Mouse (Mus musculus): ENCODE measurements around the gene Tpt1.
A peak's percentile ranks its signal among the peaks of the same experiment; 100 is the strongest.
"Not testable (repeated sequence)": the region's sequence is repeated elsewhere in the genome, so short reads cannot be mapped to it uniquely, and the experiment has no call there.

The Tpt1 gene

GRCm38 (mm10) chr14:75844111-75844695 lies 690 bp upstream of the Tpt1 start:
- DNase-seq (ENCODE audit: low read depth, low spot score), result no peak

- DNase-seq (ENCODE audit: low read depth, low spot score), result peak; percentile 47
These were observed 814 bp downstream of the Tpt1 start for GRCm38 (mm10) chr14:75845698-75846115.

GRCm38 (mm10) chr14:75847669-75848068 lies 2.8 kb downstream of the Tpt1 start:
- no peak for DNase-seq (ENCODE audit: low read depth, low spot score)

GRCm38 (mm10) chr14:75848482-75848881 lies 3.6 kb downstream of the Tpt1 start:
- no peak for DNase-seq (ENCODE audit: low read depth, low spot score)

GRCm38 (mm10) chr14:75849236-75849635 lies 4.3 kb downstream of the Tpt1 start:
- DNase-seq (ENCODE audit: low read depth, low spot score), result no peak

GRCm38 (mm10) chr14:75849842-75850568 lies 5.1 kb downstream of the Tpt1 start:
- DNase-seq (ENCODE audit: low read depth, low spot score), result no peak

GRCm38 (mm10) chr14:75850819-75851218 lies 5.9 kb downstream of the Tpt1 start:
- DNase-seq (ENCODE audit: low read depth, low spot score), result no peak

GRCm38 (mm10) chr14:75852016-75852415 lies 7.1 kb downstream of the Tpt1 start:
- DNase-seq (ENCODE audit: low read depth, low spot score), result no peak

- no peak for DNase-seq (ENCODE audit: low read depth, low spot score)
These were observed 10.5 kb downstream of the Tpt1 start for GRCm38 (mm10) chr14:75855263-75855992.

GRCm38 (mm10) chr14:75858181-75858580 lies 13.3 kb downstream of the Tpt1 start:
- no peak for DNase-seq (ENCODE audit: low read depth, low spot score)

GRCm38 (mm10) chr14:75859619-75860018 lies 14.7 kb downstream of the Tpt1 start:
- no peak for DNase-seq (ENCODE audit: low read depth, low spot score)

- DNase-seq (ENCODE audit: low read depth, low spot score), result no peak
These were observed 17.8 kb downstream of the Tpt1 start for GRCm38 (mm10) chr14:75862701-75863100.

GRCm38 (mm10) chr14:75863549-75864409 lies 18.9 kb downstream of the Tpt1 start:
- DNase-seq (ENCODE audit: low read depth, low spot score), result no peak

- no peak for DNase-seq (ENCODE audit: low read depth, low spot score)
These were observed 21.9 kb downstream of the Tpt1 start for GRCm38 (mm10) chr14:75866706-75867333.

GRCm38 (mm10) chr14:75868028-75868427 lies 23.1 kb downstream of the Tpt1 start:
- DNase-seq (ENCODE audit: low read depth, low spot score), result not testable (repeated sequence)

GRCm38 (mm10) chr14:75869769-75870363 lies 25.0 kb downstream of the Tpt1 start:
- no peak for DNase-seq (ENCODE audit: low read depth, low spot score)

GRCm38 (mm10) chr14:75870631-75871030 lies 25.7 kb downstream of the Tpt1 start:
- no peak for DNase-seq (ENCODE audit: low read depth, low spot score)

- DNase-seq (ENCODE audit: low read depth, low spot score), result no peak
These were observed 26.2 kb downstream of the Tpt1 start for GRCm38 (mm10) chr14:75871111-75871510.

GRCm38 (mm10) chr14:75871750-75872149 lies 26.9 kb downstream of the Tpt1 start:
- no peak for DNase-seq (ENCODE audit: low read depth, low spot score)

- no peak for DNase-seq (ENCODE audit: low read depth, low spot score)
These were observed 28.7 kb downstream of the Tpt1 start for GRCm38 (mm10) chr14:75873612-75874011.
